Mouse (Mus musculus): Measurements from ENCODE around the gene Fam174b. TPM values are rescaled to one million over a fixed set of nuclear protein-coding genes. Genes with fewer than 3 reads are reported as not detected.

The Fam174b gene
- total and polyA plus RNA-seq, 3 experiments = 1.4 to 1.7 TPM; not detected in 1

DNA sequence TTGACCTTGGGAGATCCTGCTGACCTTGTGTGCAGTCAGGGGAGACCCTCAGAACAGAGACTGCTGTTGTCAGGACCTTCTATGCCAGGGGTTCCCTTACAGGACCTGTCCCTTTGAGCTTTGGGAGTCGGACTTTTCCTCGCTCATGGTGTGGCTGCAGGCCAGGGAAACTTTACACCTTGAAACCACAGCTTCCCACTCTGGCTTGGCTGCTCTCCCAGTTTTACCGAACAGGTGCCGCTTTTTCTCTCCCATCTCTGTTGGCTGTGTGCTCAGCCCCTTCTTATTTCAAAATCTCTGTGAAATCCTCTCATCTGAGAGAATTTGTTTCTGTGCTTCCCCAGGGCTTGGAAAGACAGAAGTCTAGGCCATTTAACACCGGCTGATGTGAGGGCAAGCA lies 5.8 kb downstream of the Fam174b start:
- H3K27me3 ChIP-seq (ENCODE audit: control insufficient read depth in 1 of 2, insufficient read depth in 2 of 2, low read length in 2 of 2) = no peaks in the 10 kb centered on the region; a peak in 1 of 4 replicates
- H3K79me2 ChIP-seq (ENCODE audit: control insufficient read depth, insufficient read depth, low read length, poor library complexity) = no peaks in the 10 kb centered on the region
- H3K9ac ChIP-seq (ENCODE audit: control insufficient read depth, low read depth, low read length, poor library complexity, severe bottlenecking) = no peak overlapping the region
- no peak overlapping the region for H3K27ac ChIP-seq (ENCODE audit: control insufficient read depth, low read depth, low read length)
- H3K36me3 ChIP-seq (ENCODE audit: control insufficient read depth in 1 of 2, insufficient read depth in 2 of 2, low read length in 2 of 2) = no peaks in the 10 kb centered on the region
- TF ChIP-seq GATA1 (IDR thresholded peaks at IDR 0.05; ENCODE audit: low read depth, low read length) = no peak
- no peak for TF ChIP-seq MYC (IDR thresholded peaks at IDR 0.05; ENCODE audit: low read depth, low read length)
- no peak for TF ChIP-seq ZNF384 (IDR thresholded peaks at IDR 0.05; ENCODE audit: low read depth, low read length)
- no peak for TF ChIP-seq USF2 (IDR thresholded peaks at IDR 0.05; ENCODE audit: borderline replicate concordance in 1 of 2, insufficient read depth in 1 of 2, low read depth in 1 of 2, low read length in 2 of 2)
- no peak for TF ChIP-seq POLR2A (IDR thresholded peaks at IDR 0.05; ENCODE audit: control insufficient read depth in 1 of 2, insufficient read depth in 1 of 2, low read depth in 1 of 2, low read length in 2 of 2, poor library complexity in 1 of 2)
- no peak for TF ChIP-seq JUND (IDR thresholded peaks at IDR 0.05; ENCODE audit: low read depth, low read length)
- no peak for TF ChIP-seq ETS1 (IDR thresholded peaks at IDR 0.05; ENCODE audit: low read depth, low read length)
- no peak for TF ChIP-seq SIN3A (IDR thresholded peaks at IDR 0.05; ENCODE audit: low read length)
- TF ChIP-seq E2F4 (IDR thresholded peaks at IDR 0.05; ENCODE audit: borderline replicate concordance, low read depth, low read length) = no peak
- no peak for TF ChIP-seq GABPA (IDR thresholded peaks at IDR 0.05; ENCODE audit: low read depth, low read length)
- no peak for TF ChIP-seq BHLHE40 (IDR thresholded peaks at IDR 0.05; ENCODE audit: borderline replicate concordance, low read depth, low read length)
- no peak for TF ChIP-seq RAD21 (IDR thresholded peaks at IDR 0.05; ENCODE audit: low read depth, low read length)
- no peak for TF ChIP-seq POLR2AphosphoS2 (IDR thresholded peaks at IDR 0.05; ENCODE audit: low read length)
- no peak for TF ChIP-seq ELF1 (IDR thresholded peaks at IDR 0.05; ENCODE audit: low read depth, low read length)
- TF ChIP-seq MEF2A (IDR thresholded peaks at IDR 0.05; ENCODE audit: extremely low read depth, insufficient replicate concordance, low read depth, low read length, poor library complexity, severe bottlenecking) = no peak
- TF ChIP-seq TBP (IDR thresholded peaks at IDR 0.05; ENCODE audit: low read depth, low read length) = no peak
- no peak for TF ChIP-seq EP300 (IDR thresholded peaks at IDR 0.05; ENCODE audit: low read depth in 1 of 2, low read length in 2 of 2)
- no peak for TF ChIP-seq TAL1 (IDR thresholded peaks at IDR 0.05; ENCODE audit: low read length)
- H3K4me1 ChIP-seq (ENCODE audit: control insufficient read depth in 1 of 2, insufficient read depth in 2 of 2, low read length in 2 of 2) = no peaks in the 10 kb centered on the region
- no peak overlapping the region for H3K4me3 ChIP-seq (ENCODE audit: control insufficient read depth in 1 of 2, insufficient read depth in 1 of 2, low read depth in 2 of 2, low read length in 2 of 2)
- H3K9me3 ChIP-seq (replicated peaks; ENCODE audit: insufficient read depth, low read length) = no peaks in the 10 kb centered on the region
- no peak for DNase-seq (ENCODE audit: low read depth, low spot score)

DNA sequence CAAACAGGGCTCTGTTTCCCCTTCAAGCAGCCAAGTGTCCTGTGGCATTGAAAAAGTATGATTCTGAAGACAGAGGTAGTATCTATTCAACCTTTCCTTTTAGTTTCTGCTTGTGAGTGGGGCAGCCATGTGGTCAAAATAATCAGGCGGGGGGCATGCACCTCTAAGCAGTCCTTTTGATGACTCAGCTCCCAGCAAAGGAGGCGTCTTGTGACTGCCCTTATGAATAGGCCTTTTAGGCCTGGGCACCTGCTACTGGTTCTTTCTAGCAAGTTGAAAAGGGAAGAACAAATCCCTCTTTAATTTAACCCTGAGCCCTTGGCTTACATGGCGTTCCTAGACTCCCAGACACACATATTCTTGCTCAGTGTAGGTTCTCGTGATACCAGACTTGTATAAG lies 6.7 kb downstream of the Fam174b start:
- DNase-seq (ENCODE audit: low read depth, low spot score) = no peak
- no peaks in the 10 kb centered on the region; a peak in 1 of 4 replicates for H3K27me3 ChIP-seq (ENCODE audit: control insufficient read depth in 1 of 2, insufficient read depth in 2 of 2, low read length in 2 of 2)
- no peak overlapping the region for H3K27ac ChIP-seq (ENCODE audit: control insufficient read depth, low read depth, low read length)
- H3K4me1 ChIP-seq (ENCODE audit: control insufficient read depth in 1 of 2, insufficient read depth in 2 of 2, low read length in 2 of 2) = no peaks in the 10 kb centered on the region
- no peaks in the 10 kb centered on the region for H3K36me3 ChIP-seq (ENCODE audit: control insufficient read depth in 1 of 2, insufficient read depth in 2 of 2, low read length in 2 of 2)
- H3K4me3 ChIP-seq (ENCODE audit: control insufficient read depth in 1 of 2, insufficient read depth in 1 of 2, low read depth in 2 of 2, low read length in 2 of 2) = no peak overlapping the region
- no peak overlapping the region for H3K9ac ChIP-seq (ENCODE audit: control insufficient read depth, low read depth, low read length, poor library complexity, severe bottlenecking)
- TF ChIP-seq ZKSCAN1 (IDR thresholded peaks at IDR 0.05; ENCODE audit: low read depth, low read length) (no peak), RAD21 (IDR thresholded peaks at IDR 0.05; ENCODE audit: low read depth, low read length) (no peak), POLR2A (IDR thresholded peaks at IDR 0.05; ENCODE audit: control insufficient read depth in 1 of 2, insufficient read depth in 1 of 2, low read depth in 1 of 2, low read length in 2 of 2, poor library complexity in 1 of 2) (no peak), MXI1 (IDR thresholded peaks at IDR 0.05; ENCODE audit: low read depth, low read length) (no peak), NELFE (IDR thresholded peaks at IDR 0.05; ENCODE audit: low read depth, low read length) (no peak), TCF12 (IDR thresholded peaks at IDR 0.05; ENCODE audit: low read depth, low read length) (no peak)
- no peaks in the 10 kb centered on the region for H3K9me3 ChIP-seq (replicated peaks; ENCODE audit: insufficient read depth, low read length)
- H3K79me2 ChIP-seq (ENCODE audit: control insufficient read depth, insufficient read depth, low read length, poor library complexity) = no peaks in the 10 kb centered on the region
